Mouse (Mus musculus) lung, postnatal 0 days (tissue): ENCODE measurements around the gene Smg6.

Source experiments
- CTCF ChIP-seq: IDR thresholded peaks from 2 replicates; pipeline ENCODE4 v1.5.1; 2016; ENCODE audit warnings: antibody characterized with exemption, mild to moderate bottlenecking
- EP300 ChIP-seq: IDR thresholded peaks from 2 replicates; pipeline ENCODE4 v1.6.1; 2016; ENCODE audit warnings: antibody characterized with exemption, mild to moderate bottlenecking, control low read depth

GRCm38 (mm10) chr11:75141038-75141437 lies 215.4 kb downstream of the Smg6 start:
- no peak for TF ChIP-seq EP300
- TF ChIP-seq CTCF, result no peak
